8 mouse cellular contexts compared by ENCODE assay signal in genomic region chr6:85346028-85346634, GRCm38 (mm10). TPM values are rescaled to one million over a fixed set of nuclear protein-coding genes. Genes with fewer than 3 reads are reported as not detected.
A peak's percentile ranks its signal among the peaks of the same experiment; 100 is the strongest.
DNase-seq lines count a peak whose midpoint lies in the region; ATAC-seq and TF ChIP-seq lines count a peak whose summit lies in the region.

No protein-coding gene starts in this region.

- H3K36me3 ChIP-seq in hindbrain, embryonic 11.5 days (ENCODE audit: control insufficient read depth, insufficient read depth, low read length), result no peaks in the 10 kb centered on the region
- 0 out of 2 replicates have a peak, but pooled peaks cover 5% of the 10 kb centered on the region for H3K36me3 ChIP-seq in lung, postnatal 0 days (ENCODE audit: insufficient read depth, low read length)

- H3K27me3 ChIP-seq in cerebellum, adult 2 months (ENCODE audit: control insufficient read depth, insufficient read depth, low read length), result no peaks in the 10 kb centered on the region
- no peaks in the 10 kb centered on the region for H3K27me3 ChIP-seq in hindbrain, embryonic 11.5 days (ENCODE audit: control insufficient read depth, insufficient read depth, low read length)
- no peaks in the 10 kb centered on the region for H3K27me3 ChIP-seq in lung, postnatal 0 days (replicated peaks; ENCODE audit: insufficient read depth, low read length)

- H3K4me1 ChIP-seq in cerebellum, adult 2 months (ENCODE audit: control insufficient read depth, insufficient read depth, low read length), result peaks cover 26% of the 10 kb centered on the region
- no peaks in the 10 kb centered on the region for H3K4me1 ChIP-seq in hindbrain, embryonic 11.5 days (replicated peaks; ENCODE audit: control insufficient read depth, insufficient read depth, low read length)
- H3K4me1 ChIP-seq in lung, postnatal 0 days (ENCODE audit: insufficient read depth, low read depth, low read length), result no peaks in the 10 kb centered on the region

- TF ChIP-seq POLR2A in cerebellum, adult 2 months (IDR thresholded peaks at IDR 0.05; ENCODE audit: borderline replicate concordance, insufficient read depth, low read length), result no peak

- no peaks in the 10 kb centered on the region for H3K9me3 ChIP-seq in hindbrain, embryonic 11.5 days (ENCODE audit: control insufficient read depth, low read length)
- H3K9me3 ChIP-seq in lung, postnatal 0 days (ENCODE audit: low read length), result no peaks in the 10 kb centered on the region

- peak; percentile 90 for DNase-seq in MN1 (ENCODE audit: low spot score)
- peak; percentile 84 to 85 for DNase-seq in cerebellum, adult 2 months
- DNase-seq in forelimb bud, embryonic 11.5 days (ENCODE audit: low read depth, low spot score), result peak; percentile 90
- peak; percentile 92 for DNase-seq in hindbrain, embryonic 11.5 days (ENCODE audit: low spot score)
- peak; percentile 72 for DNase-seq in layer of hippocampus, adult 9-10 months (ENCODE audit: low spot score)
- peak; percentile 93 for DNase-seq in lung, postnatal 0 days (ENCODE audit: low spot score)
- peak; percentile 74 for DNase-seq in retina, adult 2 months (ENCODE audit: low read depth, low spot score)
- peak; percentile 86 for DNase-seq in thymus, postnatal 14 days

- no peak overlapping the region for H3K4me3 ChIP-seq in cerebellum, adult 2 months (replicated peaks; ENCODE audit: insufficient read depth, low read depth, low read length)
- no peak overlapping the region for H3K4me3 ChIP-seq in hindbrain, embryonic 11.5 days (ENCODE audit: low read depth, low read length)
- no peak overlapping the region for H3K4me3 ChIP-seq in lung, postnatal 0 days (ENCODE audit: low read depth, low read length)

- 46% methylated on average over 6 of the region's 6 CpGs for WGBS in cerebellum, adult 2 months
- 47% methylated on average over 6 of the region's 6 CpGs for WGBS in hindbrain, embryonic 11.5 days
- WGBS in lung, postnatal 0 days, result 34% methylated on average over 6 of the region's 6 CpGs

- no peak overlapping the region for H3K9ac ChIP-seq in hindbrain, embryonic 11.5 days (ENCODE audit: low read depth, low read length)
- no peak overlapping the region for H3K9ac ChIP-seq in lung, postnatal 0 days (replicated peaks; ENCODE audit: low read depth)

- H3K27ac ChIP-seq in cerebellum, adult 2 months (ENCODE audit: insufficient read depth, low read length), result no peak overlapping the region
- no peak overlapping the region for H3K27ac ChIP-seq in hindbrain, embryonic 11.5 days (ENCODE audit: low read depth, low read length)
- no peak overlapping the region for H3K27ac ChIP-seq in lung, postnatal 0 days (ENCODE audit: low read length)

- H3K4me2 ChIP-seq in hindbrain, embryonic 11.5 days (replicated peaks; ENCODE audit: low read depth, low read length), result no peak overlapping the region
- H3K4me2 ChIP-seq in lung, postnatal 0 days (replicated peaks; ENCODE audit: low read depth, low read length), result no peak overlapping the region

- TF ChIP-seq EP300 in lung, postnatal 0 days (IDR thresholded peaks at IDR 0.05), result no peak

- TF ChIP-seq CTCF in cerebellum, adult 2 months (IDR thresholded peaks at IDR 0.05; ENCODE audit: borderline replicate concordance, insufficient read depth, low read depth, low read length), result peak; percentile 97
- TF ChIP-seq CTCF in lung, postnatal 0 days (IDR thresholded peaks at IDR 0.05), result peak; percentile 97

- ATAC-seq in hindbrain, embryonic 11.5 days (ENCODE audit: low FRiP score), result peak; percentile 78
- peak; percentile 84 for ATAC-seq in lung, postnatal 0 days

RNA-seq across cellular contexts. Expression of gene Sfxn5, which starts 12.9 kb away (rescaled TPM):
- 169 and 172 TPM in 2 replicates for polyA plus RNA-seq in cerebellum, adult 2 months (2012; rRNA removed)
- polyA plus RNA-seq in hindbrain, embryonic 11.5 days (2014; fragmentation: Nextera tagmentation; extraction: Ambion mirVana), result 5.1 and 6.2 TPM in 2 replicates
- polyA plus RNA-seq in lung, postnatal 0 days (2015; fragmentation: Nextera tagmentation; extraction: Ambion mirVana), result 8.0 and 9.9 TPM in 2 replicates

RNA-seq across cellular contexts. Expression of gene Rab11fip5, which starts 28.3 kb away (rescaled TPM):
- polyA plus RNA-seq in cerebellum, adult 2 months (2012; rRNA removed), result 70.7 and 75.2 TPM in 2 replicates
- polyA plus RNA-seq in hindbrain, embryonic 11.5 days (2014; fragmentation: Nextera tagmentation; extraction: Ambion mirVana), result 4.1 and 4.6 TPM in 2 replicates
- polyA plus RNA-seq in lung, postnatal 0 days (2015; fragmentation: Nextera tagmentation; extraction: Ambion mirVana), result 11.2 and 12.2 TPM in 2 replicates

Comparison
In these comparisons a context has a peak if more than half of its experiments do, and no peak if none do; other contexts are left out.
1. RNA of gene Sfxn5, which starts 12.9 kb away (polyA plus RNA-seq): 169 to 172 TPM in cerebellum, adult 2 months; 8.0 to 9.9 TPM in lung, postnatal 0 days and 5.1 to 6.2 TPM in hindbrain, embryonic 11.5 days; every median in the first group is over 10 times any median in the second.
2. Peak in every context shown above with its lines, with median percentiles within 50 percentile points of each other: DNase-seq.